Mouse (Mus musculus) left cerebral cortex, postnatal 36 days (tissue): ENCODE measurements at regions not wholly inside any gene's neighbourhood (a gene's known extent, or its start where the extent isn't known, plus 50 kb on each side); places are given as distances from the start of the nearest gene placed in this dataset.

Experiments used
- DNase-seq, 2 experiments: peaks; one replicate each; pipeline ENCODE4 v3.0.0; 2021 to 2022; ENCODE audit warnings: low spot score in 2 of 2, mixed read lengths in 1 of 2
- intact Hi-C: fragments of 180-260 bp; cut with DNase I; formaldehyde crosslinking; loops from one replicate; pipeline ENCODE4 v1.15.1; 2025

GRCm38 (mm10) chr5:43125774-43126536, 107.0 kb upstream of the Cpeb2 start:
- intact Hi-C loops: no loop called here

GRCm38 (mm10) chr5:43130377-43130776, 102.6 kb upstream of the Cpeb2 start:
- intact Hi-C loops: no loop called here
- DNase-seq: peak; percentile 27 to 43

More at GRCm38 (mm10) chr5:43125774-43126536, 107.0 kb upstream of the Cpeb2 start:
- DNase-seq: no peak

- DNase-seq: no peak
- intact Hi-C loops: no loop called here
These were observed 101.9 kb upstream of the Cpeb2 start for GRCm38 (mm10) chr5:43130901-43131557.

- DNase-seq: no peak
- intact Hi-C loops: no loop called here
These were observed 99.3 kb upstream of the Cpeb2 start for GRCm38 (mm10) chr5:43133672-43134071.

GRCm38 (mm10) chr5:43136142-43136541, 96.8 kb upstream of the Cpeb2 start:
- DNase-seq: no peak
- intact Hi-C loops: no loop called here

- intact Hi-C loops: no loop called here
- no peak for DNase-seq
These were observed 95.2 kb upstream of the Cpeb2 start for GRCm38 (mm10) chr5:43137777-43138176.

- intact Hi-C loops: no loop called here
These were observed 94.0 kb upstream of the Cpeb2 start for GRCm38 (mm10) chr5:43138931-43139486.

GRCm38 (mm10) chr5:43139813-43140212, 93.2 kb upstream of the Cpeb2 start:
- intact Hi-C loops: no loop called here

More at GRCm38 (mm10) chr5:43138931-43139486, 94.0 kb upstream of the Cpeb2 start:
- no peak for DNase-seq

GRCm38 (mm10) chr5:43145939-43146338, 87.0 kb upstream of the Cpeb2 start:
- intact Hi-C loops: no loop called here
- no peak for DNase-seq

More at GRCm38 (mm10) chr5:43139813-43140212, 93.2 kb upstream of the Cpeb2 start:
- DNase-seq: no peak

- intact Hi-C loops: no loop called here
- no peak for DNase-seq
These were observed 86.0 kb upstream of the Cpeb2 start for GRCm38 (mm10) chr5:43146928-43147327.

GRCm38 (mm10) chr5:43148486-43148885, 84.5 kb upstream of the Cpeb2 start:
- DNase-seq: no peak
- intact Hi-C loops: no loop called here

GRCm38 (mm10) chr5:43149559-43149958, 83.4 kb upstream of the Cpeb2 start:
- DNase-seq: no peak
- intact Hi-C loops: no loop called here

GRCm38 (mm10) chr5:43151099-43151774, 81.7 kb upstream of the Cpeb2 start:
- no peak for DNase-seq
- intact Hi-C loops: no loop called here

- no peak for DNase-seq
These were observed 80.8 kb upstream of the Cpeb2 start for GRCm38 (mm10) chr5:43152119-43152611.

GRCm38 (mm10) chr5:43152881-43153280, 80.1 kb upstream of the Cpeb2 start:
- intact Hi-C loops: no loop called here
- DNase-seq: no peak

More at GRCm38 (mm10) chr5:43152119-43152611, 80.8 kb upstream of the Cpeb2 start:
- intact Hi-C loops: no loop called here

- no peak for DNase-seq
- intact Hi-C loops: no loop called here
These were observed 76.2 kb upstream of the Cpeb2 start for GRCm38 (mm10) chr5:43156771-43157170.

GRCm38 (mm10) chr5:43160140-43160539, 72.8 kb upstream of the Cpeb2 start:
- intact Hi-C loops: no loop called here
- DNase-seq: no peak

GRCm38 (mm10) chr5:43181475-43181874, 51.5 kb upstream of the Cpeb2 start:
- no peak for DNase-seq
- intact Hi-C loops: no loop called here
